Mouse (Mus musculus) E14TG2a.4 (cell line): ENCODE data around the gene Stim2.

Experiments used
- H3K27me3 ChIP-seq: 2 replicates; pipeline ENCODE4 v1.6.1; 2014; ENCODE audit warnings: low read length, control low read depth; ENCODE audit not compliant: insufficient read depth
- H3K36me3 ChIP-seq: 2 replicates; pipeline ENCODE4 v1.6.1; 2014; ENCODE audit warnings: low read length, control low read depth; ENCODE audit not compliant: insufficient read depth
- H3K4me1 ChIP-seq: replicated peaks from 2 replicates; pipeline ENCODE4 v1.6.1; 2014; ENCODE audit warnings: low read depth, low read length, control low read depth
- H3K4me3 ChIP-seq: replicated peaks from 2 replicates; pipeline ENCODE4 v1.5.1; 2014; ENCODE audit warnings: mild to moderate bottlenecking, low read length
- H3K9me3 ChIP-seq: 2 replicates; pipeline ENCODE4 v1.6.1; 2014; ENCODE audit warnings: low read length, control low read depth
- CTCF ChIP-seq: conservative IDR thresholded peaks from 2 replicates; pipeline ENCODE4 v1.5.1; 2014; ENCODE audit warnings: low read length
- NANOG ChIP-seq: IDR thresholded peaks from 2 replicates; pipeline ENCODE4 v1.6.1; 2014; ENCODE audit warnings: borderline replicate concordance, low read length, mixed read lengths
- POU5F1 ChIP-seq: IDR thresholded peaks from 2 replicates; pipeline ENCODE4 v1.6.1; 2014; ENCODE audit warnings: low read length, borderline replicate concordance

Gene Stim2

GRCm38 (mm10) chr5:54056266-54056665 is 58.0 kb downstream of the Stim2 start:
- H3K36me3 ChIP-seq, result no peaks in the 10 kb centered on the region
- no peak for TF ChIP-seq CTCF
- TF ChIP-seq NANOG, result no peak
- no peak for TF ChIP-seq POU5F1
- 0 out of 2 replicates have a peak, but pooled peaks cover 3% of the 10 kb centered on the region for H3K4me1 ChIP-seq
- H3K9me3 ChIP-seq, result no peaks in the 10 kb centered on the region
- H3K4me3 ChIP-seq, result no peak overlapping the region
- H3K27me3 ChIP-seq, result no peaks in the 10 kb centered on the region

- no peak overlapping the region for H3K4me3 ChIP-seq
- H3K4me1 ChIP-seq, result no peaks in the 10 kb centered on the region
- no peaks in the 10 kb centered on the region for H3K27me3 ChIP-seq
- H3K9me3 ChIP-seq, result no peaks in the 10 kb centered on the region
- TF ChIP-seq POU5F1, result no peak
- no peak for TF ChIP-seq CTCF
- no peak for TF ChIP-seq NANOG
- H3K36me3 ChIP-seq, result no peaks in the 10 kb centered on the region
Measured at GRCm38 (mm10) chr5:54059998-54060397, 61.7 kb downstream of the Stim2 start.

GRCm38 (mm10) chr5:54062079-54062478 is 63.8 kb downstream of the Stim2 start:
- Histone ChIP-seq H3K27me3 (no peaks in the 10 kb centered on the region), H3K9me3 (no peaks in the 10 kb centered on the region), H3K4me3 (no peak overlapping the region), H3K36me3 (no peaks in the 10 kb centered on the region), H3K4me1 (no peaks in the 10 kb centered on the region)
- TF ChIP-seq NANOG (no peak), POU5F1 (no peak), CTCF (no peak)

GRCm38 (mm10) chr5:54067591-54067990 is 69.3 kb downstream of the Stim2 start:
- H3K27me3 ChIP-seq, result no peaks in the 10 kb centered on the region
- H3K36me3 ChIP-seq, result no peaks in the 10 kb centered on the region
- no peaks in the 10 kb centered on the region for H3K9me3 ChIP-seq
- no peaks in the 10 kb centered on the region for H3K4me1 ChIP-seq
- no peak for TF ChIP-seq NANOG
- no peak for TF ChIP-seq POU5F1
- TF ChIP-seq CTCF, result no peak
- no peak overlapping the region for H3K4me3 ChIP-seq

- H3K36me3 ChIP-seq, result no peaks in the 10 kb centered on the region
- no peaks in the 10 kb centered on the region for H3K9me3 ChIP-seq
- TF ChIP-seq POU5F1, result no peak
- TF ChIP-seq CTCF, result no peak
- no peak for TF ChIP-seq NANOG
- no peaks in the 10 kb centered on the region for H3K4me1 ChIP-seq
- no peaks in the 10 kb centered on the region for H3K27me3 ChIP-seq
- no peak overlapping the region for H3K4me3 ChIP-seq
Measured at GRCm38 (mm10) chr5:54070549-54070948, 72.2 kb downstream of the Stim2 start.

- H3K9me3 ChIP-seq, result no peaks in the 10 kb centered on the region
- H3K4me1 ChIP-seq, result no peaks in the 10 kb centered on the region
- H3K4me3 ChIP-seq, result no peak overlapping the region
- no peak for TF ChIP-seq POU5F1
- TF ChIP-seq NANOG, result no peak
- TF ChIP-seq CTCF, result no peak
- no peaks in the 10 kb centered on the region for H3K27me3 ChIP-seq
- no peaks in the 10 kb centered on the region for H3K36me3 ChIP-seq
Measured at GRCm38 (mm10) chr5:54071288-54071687, 73.0 kb downstream of the Stim2 start.

GRCm38 (mm10) chr5:54071705-54072104 is 73.4 kb downstream of the Stim2 start:
- Histone ChIP-seq H3K9me3 (no peaks in the 10 kb centered on the region), H3K36me3 (no peaks in the 10 kb centered on the region)
- TF ChIP-seq POU5F1 (no peak), CTCF (no peak), NANOG (no peak)

GRCm38 (mm10) chr5:54073291-54073690 is 75.0 kb downstream of the Stim2 start:
- Histone ChIP-seq H3K4me1 (no peaks in the 10 kb centered on the region), H3K4me3 (no peak overlapping the region), H3K9me3 (no peaks in the 10 kb centered on the region), H3K27me3 (no peaks in the 10 kb centered on the region), H3K36me3 (no peaks in the 10 kb centered on the region)
- TF ChIP-seq CTCF (no peak), NANOG (no peak), POU5F1 (no peak)

More at GRCm38 (mm10) chr5:54071705-54072104, 73.4 kb downstream of the Stim2 start:
- Histone ChIP-seq H3K27me3 (no peaks in the 10 kb centered on the region), H3K4me3 (no peak overlapping the region), H3K4me1 (no peaks in the 10 kb centered on the region)

GRCm38 (mm10) chr5:54079997-54080396 is 81.7 kb downstream of the Stim2 start:
- TF ChIP-seq CTCF (no peak), NANOG (no peak), POU5F1 (no peak)
- no peaks in the 10 kb centered on the region for H3K9me3 ChIP-seq
- no peak overlapping the region for H3K4me3 ChIP-seq
- H3K36me3 ChIP-seq, result no peaks in the 10 kb centered on the region
- H3K4me1 ChIP-seq, result no peaks in the 10 kb centered on the region
- H3K27me3 ChIP-seq, result no peaks in the 10 kb centered on the region
